7 mouse cellular contexts compared by ENCODE assay signal in the genomic region with DNA sequence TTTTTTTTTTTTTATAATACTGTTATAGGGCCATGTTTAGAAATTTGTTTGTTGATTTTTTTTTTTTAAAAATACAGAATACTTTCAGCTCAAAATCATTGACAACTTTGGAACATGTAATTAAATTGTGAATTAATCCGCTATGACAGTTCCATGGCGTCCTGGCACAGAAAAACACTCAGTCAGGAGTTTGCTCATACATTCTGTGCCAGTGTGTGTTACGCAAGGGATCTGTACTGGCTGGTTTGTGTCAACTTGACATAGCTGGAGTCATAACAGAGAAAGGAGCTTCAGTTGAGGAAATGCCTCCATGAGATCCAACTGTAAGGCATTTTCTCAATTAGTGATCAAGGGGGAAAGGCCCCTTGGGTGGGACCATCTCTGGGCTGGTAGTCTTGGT.
DNase-seq lines count a peak whose midpoint lies in the region; ATAC-seq and TF ChIP-seq lines count a peak whose summit lies in the region.
"Not testable (repeated sequence)": the region's sequence is repeated elsewhere in the genome, so short reads cannot be mapped to it uniquely, and the experiment has no call there.

No protein-coding gene starts in this region.

- H3K4me3 ChIP-seq in lung, embryonic 14.5 days (ENCODE audit: low read depth, low read length), result not testable (repeated sequence)

- not testable (repeated sequence) for H3K9me3 ChIP-seq in lung, embryonic 14.5 days (ENCODE audit: low read depth, low read length)

- not testable (repeated sequence) for H3K9ac ChIP-seq in lung, embryonic 14.5 days

- WGBS in lung, embryonic 14.5 days, result 84% methylated on average over 3 of the region's 3 CpGs

- not testable (repeated sequence) for H3K36me3 ChIP-seq in lung, embryonic 14.5 days (ENCODE audit: insufficient read depth)

- not testable (repeated sequence) for ATAC-seq in lung, embryonic 14.5 days (ENCODE audit: insufficient read depth)

- H3K27me3 ChIP-seq in lung, embryonic 14.5 days (ENCODE audit: insufficient read depth, low read length), result not testable (repeated sequence)

- H3K4me2 ChIP-seq in lung, embryonic 14.5 days, result not testable (repeated sequence)

- not testable (repeated sequence) for TF ChIP-seq CTCF in lung, embryonic 14.5 days (IDR thresholded peaks at IDR 0.05; ENCODE audit: low read depth)

- DNase-seq in adipocyte (ENCODE audit: low spot score), result peak; percentile 87
- peak; percentile 49 for DNase-seq in adrenal gland, postnatal 14 days
- DNase-seq in fat pad, adult 2 months (ENCODE audit: extremely low read depth, low read depth, low spot score), result peak; percentile 50
- DNase-seq in heart, adult 11 months, result peak; percentile 62
- peak; percentile 37 for DNase-seq in lung, embryonic 14.5 days
- peak; percentile 43 for DNase-seq in lung, postnatal 14 days
- peak; percentile 24 for DNase-seq in urinary bladder, postnatal 14 days (ENCODE audit: low spot score)

- not testable (repeated sequence) for H3K27ac ChIP-seq in lung, embryonic 14.5 days (ENCODE audit: low read depth)

- not testable (repeated sequence) for H3K4me1 ChIP-seq in lung, embryonic 14.5 days (ENCODE audit: insufficient read depth)

Comparison
In these comparisons a context has a peak if more than half of its experiments do, and no peak if none do; other contexts are left out.
1. DNase-seq: peak in every context shown above with its lines; median percentile 87 in adipocyte; 62 in heart, adult 11 months; 50 in fat pad, adult 2 months; 49 in adrenal gland, postnatal 14 days; 43 in lung, postnatal 14 days; 37 in lung, embryonic 14.5 days; 24 in urinary bladder, postnatal 14 days.